Mouse (Mus musculus): ENCODE data around the gene Frrs1. TPM values are rescaled to one million over a fixed set of nuclear protein-coding genes. Genes with fewer than 3 reads are reported as not detected.

Frrs1 gene
- polyA plus RNA-seq, 1 experiment from 2014 or later = 32.7 TPM

GRCm38 (mm10) chr3:116891436-116892205, 32.4 kb downstream of the Frrs1 start:
- no peaks in the 10 kb centered on the region for H3K9me3 ChIP-seq
- WGBS = 92% methylated on average over 17 of the region's 17 CpGs
- no peaks in the 10 kb centered on the region for H3K27me3 ChIP-seq (ENCODE audit: insufficient read depth, poor library complexity, severe bottlenecking)
- H3K4me1 ChIP-seq = no peaks in the 10 kb centered on the region
- no peak overlapping the region for H3K4me3 ChIP-seq
- H3K27ac ChIP-seq = no peak overlapping the region
- peaks cover 20% of the 10 kb centered on the region; the same call in 1 of the 2 replicates for H3K36me3 ChIP-seq
- DNase-seq (ENCODE audit: low spot score) = no peak

GRCm38 (mm10) chr3:116892206-116892563, 32.9 kb downstream of the Frrs1 start:
- 89% methylated on average over 6 of the region's 6 CpGs for WGBS
- DNase-seq (ENCODE audit: low spot score) = no peak
- no peaks in the 10 kb centered on the region for H3K4me1 ChIP-seq

GRCm38 (mm10) chr3:116892872-116893271, 33.6 kb downstream of the Frrs1 start:
- Histone ChIP-seq H3K9me3 (no peaks in the 10 kb centered on the region), H3K4me3 (no peak overlapping the region), H3K27me3 (ENCODE audit: insufficient read depth, poor library complexity, severe bottlenecking) (no peaks in the 10 kb centered on the region), H3K27ac (no peak overlapping the region), H3K36me3 (peaks cover 32% of the 10 kb centered on the region; the same call in 1 of the 2 replicates), H3K4me1 (no peaks in the 10 kb centered on the region)
- WGBS = 82% methylated on average over 9 of the region's 9 CpGs
- DNase-seq (ENCODE audit: low spot score) = no peak

More at GRCm38 (mm10) chr3:116892206-116892563, 32.9 kb downstream of the Frrs1 start:
- H3K36me3 ChIP-seq = peaks cover 25% of the 10 kb centered on the region; the same call in 1 of the 2 replicates
- H3K9me3 ChIP-seq = no peaks in the 10 kb centered on the region
- H3K4me3 ChIP-seq = no peak overlapping the region
- H3K27ac ChIP-seq = no peak overlapping the region
- no peaks in the 10 kb centered on the region for H3K27me3 ChIP-seq (ENCODE audit: insufficient read depth, poor library complexity, severe bottlenecking)

GRCm38 (mm10) chr3:116904158-116904557, 44.9 kb downstream of the Frrs1 start:
- H3K27me3 ChIP-seq (ENCODE audit: insufficient read depth, poor library complexity, severe bottlenecking) = no peaks in the 10 kb centered on the region
- peaks cover 25% of the 10 kb centered on the region for H3K36me3 ChIP-seq
- H3K27ac ChIP-seq = no peak overlapping the region
- WGBS = 22% methylated on average over 6 of the region's 6 CpGs
- no peaks in the 10 kb centered on the region for H3K9me3 ChIP-seq
- no peaks in the 10 kb centered on the region for H3K4me1 ChIP-seq
- no peak for DNase-seq (ENCODE audit: low spot score)
- no peak overlapping the region for H3K4me3 ChIP-seq

- Histone ChIP-seq H3K27ac (no peak overlapping the region), H3K4me1 (no peaks in the 10 kb centered on the region), H3K27me3 (ENCODE audit: insufficient read depth, poor library complexity, severe bottlenecking) (no peaks in the 10 kb centered on the region), H3K36me3 (peaks cover 18% of the 10 kb centered on the region), H3K4me3 (no peak overlapping the region), H3K9me3 (no peaks in the 10 kb centered on the region)
- 85% methylated on average over 16 of the region's 16 CpGs for WGBS
- no peak for DNase-seq (ENCODE audit: low spot score)
Observed at GRCm38 (mm10) chr3:116905898-116906297, 46.6 kb downstream of the Frrs1 start.

GRCm38 (mm10) chr3:116906596-116906995, 47.3 kb downstream of the Frrs1 start:
- H3K9me3 ChIP-seq = no peaks in the 10 kb centered on the region
- H3K27ac ChIP-seq = no peak overlapping the region
- H3K4me1 ChIP-seq = no peaks in the 10 kb centered on the region
- H3K27me3 ChIP-seq (ENCODE audit: insufficient read depth, poor library complexity, severe bottlenecking) = no peaks in the 10 kb centered on the region
- no peak overlapping the region for H3K4me3 ChIP-seq
- no peak for DNase-seq (ENCODE audit: low spot score)
- 85% methylated on average over 9 of the region's 9 CpGs for WGBS
- H3K36me3 ChIP-seq = peaks cover 12% of the 10 kb centered on the region

- no peaks in the 10 kb centered on the region for H3K36me3 ChIP-seq
- H3K27me3 ChIP-seq (ENCODE audit: insufficient read depth, poor library complexity, severe bottlenecking) = no peaks in the 10 kb centered on the region
- no peak overlapping the region for H3K4me3 ChIP-seq
- H3K4me1 ChIP-seq = peaks cover 3% of the 10 kb centered on the region; the same call in 1 of the 2 replicates
- DNase-seq (ENCODE audit: low spot score) = no peak
- no peaks in the 10 kb centered on the region for H3K9me3 ChIP-seq
- no peak overlapping the region for H3K27ac ChIP-seq
- 64% methylated on average over 6 of the region's 6 CpGs for WGBS
Observed at GRCm38 (mm10) chr3:116914374-116914773, 55.1 kb downstream of the Frrs1 start.

GRCm38 (mm10) chr3:116914931-116915330, 55.7 kb downstream of the Frrs1 start:
- no peak for DNase-seq (ENCODE audit: low spot score)
- H3K9me3 ChIP-seq = no peaks in the 10 kb centered on the region
- peaks cover 3% of the 10 kb centered on the region; the same call in 1 of the 2 replicates for H3K4me1 ChIP-seq
- WGBS = 55% methylated on average over 3 of the region's 3 CpGs
- H3K36me3 ChIP-seq = no peaks in the 10 kb centered on the region
- H3K4me3 ChIP-seq = no peak overlapping the region
- H3K27me3 ChIP-seq (ENCODE audit: insufficient read depth, poor library complexity, severe bottlenecking) = no peaks in the 10 kb centered on the region
- no peak overlapping the region for H3K27ac ChIP-seq

- H3K9me3 ChIP-seq = no peaks in the 10 kb centered on the region
- H3K27me3 ChIP-seq (ENCODE audit: insufficient read depth, poor library complexity, severe bottlenecking) = no peaks in the 10 kb centered on the region
- H3K4me1 ChIP-seq = peaks cover 3% of the 10 kb centered on the region; the same call in 1 of the 2 replicates
- no peak overlapping the region for H3K4me3 ChIP-seq
- no peak overlapping the region for H3K27ac ChIP-seq
- no peak for DNase-seq (ENCODE audit: low spot score)
- 86% methylated on average over 4 of the region's 4 CpGs for WGBS
- H3K36me3 ChIP-seq = no peaks in the 10 kb centered on the region
Observed at GRCm38 (mm10) chr3:116917016-116917415, 57.8 kb downstream of the Frrs1 start.

- no peak overlapping the region for H3K27ac ChIP-seq
- H3K36me3 ChIP-seq = no peaks in the 10 kb centered on the region
- no peaks in the 10 kb centered on the region for H3K4me1 ChIP-seq
- no peaks in the 10 kb centered on the region for H3K27me3 ChIP-seq (ENCODE audit: insufficient read depth, poor library complexity, severe bottlenecking)
- 78% methylated on average over 3 of the region's 3 CpGs for WGBS
- H3K4me3 ChIP-seq = no peak overlapping the region
- no peaks in the 10 kb centered on the region for H3K9me3 ChIP-seq
- no peak for DNase-seq (ENCODE audit: low spot score)
Observed at GRCm38 (mm10) chr3:116921535-116921934, 62.3 kb downstream of the Frrs1 start.

GRCm38 (mm10) chr3:116923042-116923441, 63.8 kb downstream of the Frrs1 start:
- no peak overlapping the region for H3K27ac ChIP-seq
- no peaks in the 10 kb centered on the region for H3K9me3 ChIP-seq
- H3K27me3 ChIP-seq (ENCODE audit: insufficient read depth, poor library complexity, severe bottlenecking) = no peaks in the 10 kb centered on the region
- no peak overlapping the region for H3K4me3 ChIP-seq
- H3K36me3 ChIP-seq = no peaks in the 10 kb centered on the region
- DNase-seq (ENCODE audit: low spot score) = no peak
- 86% methylated on average over 12 of the region's 12 CpGs for WGBS
- H3K4me1 ChIP-seq = no peaks in the 10 kb centered on the region

GRCm38 (mm10) chr3:116928994-116929393, 69.7 kb downstream of the Frrs1 start:
- no peak overlapping the region for H3K4me3 ChIP-seq
- no peaks in the 10 kb centered on the region for H3K27me3 ChIP-seq (ENCODE audit: insufficient read depth, poor library complexity, severe bottlenecking)
- no peaks in the 10 kb centered on the region for H3K9me3 ChIP-seq
- H3K36me3 ChIP-seq = no peaks in the 10 kb centered on the region
- H3K4me1 ChIP-seq = no peaks in the 10 kb centered on the region
- no peak for DNase-seq (ENCODE audit: low spot score)
- 78% methylated on average over 4 of the region's 4 CpGs for WGBS
- no peak overlapping the region for H3K27ac ChIP-seq

GRCm38 (mm10) chr3:116933158-116933557, 73.9 kb downstream of the Frrs1 start:
- H3K4me3 ChIP-seq = no peak overlapping the region
- no peak for DNase-seq (ENCODE audit: low spot score)
- H3K36me3 ChIP-seq = no peaks in the 10 kb centered on the region
- WGBS = 80% methylated on average over 1 of the region's 1 CpGs
- no peaks in the 10 kb centered on the region for H3K27me3 ChIP-seq (ENCODE audit: insufficient read depth, poor library complexity, severe bottlenecking)
- no peak overlapping the region for H3K27ac ChIP-seq
- no peaks in the 10 kb centered on the region for H3K4me1 ChIP-seq
- no peaks in the 10 kb centered on the region for H3K9me3 ChIP-seq

Measured in heart, embryonic 10.5 days (tissue).